Comparison of ENCODE assay signal across 11 mouse cellular contexts in the genomic region with DNA sequence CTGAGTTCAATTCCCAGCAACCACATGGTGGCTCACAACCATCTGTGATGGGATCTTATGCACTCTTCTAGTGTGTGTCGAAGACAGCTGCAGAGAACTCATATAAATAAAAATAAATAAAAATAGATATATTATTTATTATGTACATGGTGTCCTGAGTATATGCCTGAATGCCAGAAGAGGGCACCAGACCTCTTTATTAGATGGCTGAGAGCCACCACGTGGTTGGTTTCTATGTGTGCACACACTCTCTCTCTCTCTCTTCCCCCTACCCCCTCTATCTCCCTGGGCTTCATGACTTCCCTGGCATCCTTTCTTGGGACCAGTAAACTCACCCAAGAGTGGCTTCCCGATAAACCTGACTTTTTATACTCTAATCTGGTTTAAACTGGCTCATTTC. TPM values are rescaled to one million over a fixed set of nuclear protein-coding genes. Genes with fewer than 3 reads are reported as not detected.
DNase-seq lines count a peak whose midpoint lies in the region; ATAC-seq and TF ChIP-seq lines count a peak whose summit lies in the region.
"Had no signal": no experiment of that assay in that cellular context is flagged by ENCODE, and none has a peak within 500 bp of the region (broad histone marks: within the 10 kb centered on the region; RNA-seq: fewer than 3 reads in every experiment).

No protein-coding gene starts in this region.

- H3K9ac ChIP-seq in kidney, embryonic 15.5 days: no peak overlapping the region
- no peak overlapping the region for H3K9ac ChIP-seq in ES-Bruce4 (ENCODE audit: low read depth, poor library complexity, severe bottlenecking)

- 0 out of 2 replicates have a peak, but pooled peaks cover 4% of the 10 kb centered on the region for H3K27me3 ChIP-seq in kidney, embryonic 15.5 days
- H3K27me3 ChIP-seq in ES-Bruce4 (ENCODE audit: control insufficient read depth, insufficient read depth, low read length, poor library complexity, severe bottlenecking): no peaks in the 10 kb centered on the region

- no peaks in the 10 kb centered on the region for H3K36me3 ChIP-seq in kidney, embryonic 15.5 days
- no peaks in the 10 kb centered on the region for H3K36me3 ChIP-seq in ES-Bruce4 (ENCODE audit: control insufficient read depth, insufficient read depth, low read length, poor library complexity, severe bottlenecking)

- peak; percentile 44 to 61 for DNase-seq in cerebellum, postnatal 10 days
- DNase-seq in kidney, postnatal 36 days: peak; percentile 27 to 36
- DNase-seq in right cerebral cortex, postnatal 4 days: no peak
- no peak for DNase-seq in spleen, postnatal 10 days (ENCODE audit: low spot score in 2 of 2)
- DNase-seq: kidney, postnatal 14 days; liver had no signal

- TF ChIP-seq POLR2A in ES-Bruce4 (IDR thresholded peaks at IDR 0.05; ENCODE audit: insufficient read depth, low read length): no peak
- TF ChIP-seq POLR2A in embryonic fibroblast, embryonic 13.5 days (IDR thresholded peaks at IDR 0.05; ENCODE audit: low read depth, low read length): no peak

- no peak overlapping the region for H3K4me3 ChIP-seq in kidney, embryonic 15.5 days (replicated peaks)
- H3K4me3 ChIP-seq in ES-Bruce4 (ENCODE audit: low read depth, low read length): no peak overlapping the region
- H3K4me3 ChIP-seq in embryonic fibroblast, embryonic 13.5 days (ENCODE audit: insufficient read depth, low read length): no peak overlapping the region

- no peak overlapping the region for H3K4me2 ChIP-seq in kidney, embryonic 15.5 days
- H3K4me2 ChIP-seq: midbrain, embryonic 11.5 days had no signal

- no peaks in the 10 kb centered on the region for H3K9me3 ChIP-seq in kidney, embryonic 15.5 days (replicated peaks)
- H3K9me3 ChIP-seq in ES-Bruce4 (replicated peaks; ENCODE audit: control insufficient read depth, insufficient read depth, low read length, poor library complexity, severe bottlenecking): no peaks in the 10 kb centered on the region

- peaks cover 7% of the 10 kb centered on the region for H3K4me1 ChIP-seq in kidney, embryonic 15.5 days
- H3K4me1 ChIP-seq in ES-Bruce4 (ENCODE audit: control insufficient read depth, insufficient read depth, low read length): no peaks in the 10 kb centered on the region
- H3K4me1 ChIP-seq in embryonic fibroblast, embryonic 13.5 days (ENCODE audit: control insufficient read depth, insufficient read depth, low read length): no peaks in the 10 kb centered on the region

- TF ChIP-seq EP300 in ES-Bruce4 (IDR thresholded peaks at IDR 0.05; ENCODE audit: insufficient read depth, low read depth, low read length): no peak

- H3K27ac ChIP-seq in kidney, embryonic 15.5 days: no peak overlapping the region
- H3K27ac ChIP-seq in ES-Bruce4 (ENCODE audit: insufficient read depth, low read length): no peak overlapping the region
- H3K27ac ChIP-seq in embryonic fibroblast, embryonic 13.5 days (ENCODE audit: insufficient read depth, low read length): no peak overlapping the region

- WGBS in kidney, embryonic 15.5 days: 51% methylated on average over 3 of the region's 3 CpGs

- peak; percentile 8 for TF ChIP-seq CTCF in ES-Bruce4 (IDR thresholded peaks at IDR 0.05; ENCODE audit: low read depth, low read length)
- TF ChIP-seq CTCF in embryonic fibroblast, embryonic 13.5 days (IDR thresholded peaks at IDR 0.05; ENCODE audit: borderline replicate concordance, insufficient read depth, low read length): 0 out of 2 replicates have a peak, but pooled peaks have one; percentile 11

- no peak for ATAC-seq in cerebellum, adult (ENCODE audit: insufficient number of reproducible peaks, low FRiP score, low TSS enrichment)
- no peak for ATAC-seq in kidney, embryonic 15.5 days (replicated peaks; ENCODE audit: low FRiP score)

RNA-seq across cellular contexts. Expression of gene 1110038F14Rik, which starts 34.4 kb away (rescaled TPM):
- polyA plus RNA-seq in kidney, embryonic 15.5 days (2015; fragmentation: Nextera tagmentation; extraction: Ambion mirVana): 79.2 and 82.2 TPM in 2 replicates
- polyA plus RNA-seq in ES-Bruce4 (2011; ENCODE audit: insufficient read depth, insufficient read length, low read depth, missing spikeins): 27.5 and 27.8 TPM in 2 replicates
- 23.2 and 28.0 TPM in 2 replicates for polyA plus RNA-seq in embryonic fibroblast, embryonic 13.5 days (2011; ENCODE audit: insufficient read length, low read depth, missing spikeins)

RNA-seq across cellular contexts. Expression of gene Zfp647, which starts 57.5 kb away (rescaled TPM):
- 15.5 and 16.2 TPM in 2 replicates for polyA plus RNA-seq in kidney, embryonic 15.5 days (2015; fragmentation: Nextera tagmentation; extraction: Ambion mirVana)
- 6.7 and 7.4 TPM in 2 replicates for polyA plus RNA-seq in ES-Bruce4 (2011; ENCODE audit: insufficient read depth, insufficient read length, low read depth, missing spikeins)
- polyA plus RNA-seq in embryonic fibroblast, embryonic 13.5 days (2011; ENCODE audit: insufficient read length, low read depth, missing spikeins): 3.5 and 5.3 TPM in 2 replicates

Comparison
In these comparisons a context has a peak if more than half of its experiments do, and no peak if none do; other contexts are left out.
1. DNase-seq: peak in cerebellum, postnatal 10 days (2 of 2) and kidney, postnatal 36 days (2 of 2); none in right cerebral cortex, postnatal 4 days (single experiment) and spleen, postnatal 10 days (0 of 2).